Mouse (Mus musculus) kidney, adult 2 months (tissue): ENCODE measurements around the gene Kntc1. TPM values are rescaled to one million over a fixed set of nuclear protein-coding genes. Genes with fewer than 3 reads are reported as not detected.
A peak's percentile ranks its signal among the peaks of the same experiment; 100 is the strongest.

Source experiments
- DNase-seq: peaks from one replicate; pipeline ENCODE4 v3.0.0; 2021
- H3K27ac ChIP-seq: fragments of 200-500 bp; 2 replicates; pipeline ENCODE4 v1.5.1; 2012; ENCODE audit warnings: low read depth, low read length, control low read depth, inconsistent platforms; ENCODE audit not compliant: insufficient read depth
- H3K27me3 ChIP-seq: fragments of 200-500 bp; replicated peaks from 2 replicates; pipeline ENCODE4 v1.6.1; 2012; ENCODE audit warnings: mild to moderate bottlenecking, moderate library complexity, low read length, inconsistent platforms; ENCODE audit not compliant: control insufficient read depth, insufficient read depth
- H3K36me3 ChIP-seq: fragments of 200-500 bp; 2 replicates; pipeline ENCODE4 v1.6.1; 2012; ENCODE audit warnings: mild to moderate bottlenecking, moderate library complexity, low read length, inconsistent platforms; ENCODE audit not compliant: control insufficient read depth, insufficient read depth
- H3K4me1 ChIP-seq: fragments of 200-500 bp; 2 replicates; pipeline ENCODE4 v1.6.1; 2011; ENCODE audit warnings: low read length; ENCODE audit not compliant: control insufficient read depth, insufficient read depth
- H3K4me3 ChIP-seq: fragments of 200-500 bp; 2 replicates; pipeline ENCODE4 v1.5.1; 2011; ENCODE audit warnings: mild to moderate bottlenecking, low read depth, low read length, control low read depth; ENCODE audit not compliant: insufficient read depth
- CTCF ChIP-seq: fragments of 200-500 bp; conservative IDR thresholded peaks from 2 replicates; pipeline ENCODE4 v1.5.1; 2011; ENCODE audit warnings: low read depth, mild to moderate bottlenecking, control low read depth, low read length, moderate library complexity, mixed read lengths; ENCODE audit not compliant: insufficient read depth, insufficient read length
- POLR2A ChIP-seq: fragments of 200-500 bp; IDR thresholded peaks from one replicate; pipeline ENCODE4 v1.6.1; 2011; ENCODE audit warnings: low read depth, low read length, control low read depth
- WGBS: fragments of 180-500 bp; shearing (Covaris S2); methylation state at CpG from one replicate; pipeline ENCODE4 v1.1.7; 2018; 5-methylcytosine and 5-hydroxymethylcytosine counted together
- polyA plus RNA-seq: library from polyadenylated mRNA; depleted of rRNA; stranded (reverse); fragments of >200 nt; gene quantifications from 2 replicates; pipeline ENCODE4 v1.2.3, GENCODE M21; 2012

The Kntc1 gene
- polyA plus RNA-seq, 1 experiment = 0.77 TPM

DNA sequence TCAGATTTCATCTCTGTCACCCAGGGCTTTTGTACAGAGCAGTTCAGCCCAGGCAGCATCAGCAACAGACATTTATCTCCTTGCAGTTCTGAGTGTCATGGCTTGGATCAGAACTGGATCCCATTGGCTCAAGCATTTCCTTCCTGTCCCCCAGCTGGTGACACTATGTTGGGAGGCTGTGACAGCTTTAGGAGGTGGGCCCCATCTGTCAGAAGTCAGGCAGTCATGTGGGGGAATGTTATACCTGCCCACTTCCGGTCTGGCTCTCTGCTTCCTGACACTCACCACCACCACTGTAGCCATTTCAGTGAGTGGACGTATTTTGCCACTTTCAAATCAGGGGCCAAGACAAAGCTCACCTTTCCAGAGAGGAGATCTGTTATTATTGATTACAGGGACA lies 101.9 kb downstream of the Kntc1 start:
- Histone ChIP-seq H3K36me3 (no peaks in the 10 kb centered on the region), H3K27me3 (no peaks in the 10 kb centered on the region), H3K4me1 (no peaks in the 10 kb centered on the region), H3K27ac (peak overlapping the region; percentile 1; the same call in 1 of the 2 replicates), H3K4me3 (no peak overlapping the region)
- no peak for TF ChIP-seq CTCF
- DNase-seq = peak; percentile 54
- WGBS = 41% methylated on average over 2 of the region's 2 CpGs

DNA sequence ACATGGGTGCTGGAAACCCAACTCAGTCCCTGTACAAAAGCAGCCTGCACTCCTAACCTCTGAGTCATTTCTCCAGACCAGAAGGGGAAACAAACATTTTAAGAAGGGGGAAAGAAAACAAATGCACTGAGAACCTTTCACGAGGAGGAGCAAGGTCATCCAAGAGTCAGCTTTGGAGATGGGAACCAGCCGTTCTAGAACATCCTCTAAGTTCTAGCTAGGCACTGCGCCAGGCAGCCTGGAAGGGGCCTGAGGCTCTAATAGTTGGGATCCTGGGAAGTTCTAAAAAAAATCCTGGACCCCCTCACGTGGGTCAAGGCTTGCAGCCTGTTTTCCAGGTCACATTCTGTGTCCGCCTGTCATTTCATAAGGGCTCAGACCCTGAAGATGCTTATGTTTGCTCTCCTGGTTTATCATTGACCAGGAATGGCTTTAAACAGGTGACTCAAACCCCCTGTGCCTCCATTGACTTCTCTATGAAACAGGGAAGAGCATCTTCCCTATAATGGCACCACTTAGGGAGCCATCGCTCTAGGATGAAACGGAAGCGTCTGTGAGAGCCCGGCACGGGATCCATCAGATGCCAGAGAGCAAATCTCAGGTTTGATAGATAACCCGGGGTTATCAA lies 104.5 kb downstream of the Kntc1 start:
- no peak for TF ChIP-seq CTCF
- no peak for TF ChIP-seq POLR2A
- Histone ChIP-seq H3K27me3 (no peaks in the 10 kb centered on the region), H3K27ac (peak overlapping the region; percentile 47), H3K4me3 (no peak overlapping the region), H3K4me1 (no peaks in the 10 kb centered on the region), H3K36me3 (no peaks in the 10 kb centered on the region)
- 78% methylated on average over 11 of the region's 11 CpGs for WGBS
- DNase-seq = peak; percentile 50

DNA sequence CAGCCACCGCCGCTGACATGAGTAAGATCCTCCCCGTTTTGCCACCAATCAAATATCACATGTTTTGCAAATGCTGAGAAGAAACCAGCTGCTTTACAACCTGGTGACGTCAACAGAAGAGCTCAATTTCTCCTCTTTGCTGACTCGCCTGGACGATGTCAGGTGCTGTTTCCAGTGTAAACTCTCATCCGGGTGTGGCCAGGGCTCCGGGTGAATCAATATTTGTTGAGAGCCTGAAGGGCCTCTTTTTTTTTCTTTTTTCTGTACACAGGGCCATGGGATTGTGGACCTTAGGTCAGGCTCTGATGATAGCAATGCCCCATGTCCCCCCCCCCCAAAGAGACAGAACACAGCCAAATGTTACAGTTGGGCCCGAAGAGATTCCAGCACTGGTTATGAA lies 105.0 kb downstream of the Kntc1 start:
- DNase-seq = peak; percentile 15
- H3K4me3 ChIP-seq = no peak overlapping the region
- H3K36me3 ChIP-seq = no peaks in the 10 kb centered on the region
- no peaks in the 10 kb centered on the region for H3K27me3 ChIP-seq
- H3K4me1 ChIP-seq = no peaks in the 10 kb centered on the region
- TF ChIP-seq POLR2A (no peak), CTCF (no peak)
- 69% methylated on average over 9 of the region's 9 CpGs for WGBS
- peak overlapping the region; percentile 47; the same call in 1 of the 2 replicates for H3K27ac ChIP-seq

DNA sequence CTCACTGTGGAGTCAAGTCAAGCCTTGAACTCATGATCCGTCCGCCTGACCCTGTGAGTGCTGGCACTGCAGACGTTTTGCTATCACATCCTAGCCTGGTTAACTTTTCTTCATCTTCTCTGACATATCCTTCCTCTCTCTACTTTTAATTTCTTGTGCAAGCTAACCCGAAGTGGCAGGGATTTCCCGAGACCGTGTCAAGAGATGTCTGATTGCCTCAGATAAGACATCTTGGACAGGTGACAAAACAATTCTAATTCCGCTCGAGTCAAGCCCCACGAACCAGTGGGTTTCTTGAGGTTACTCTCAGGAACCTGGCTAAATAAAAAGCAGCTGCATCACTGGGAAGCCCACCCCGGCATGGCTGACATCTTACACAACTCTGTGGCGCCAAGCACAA lies 109.3 kb downstream of the Kntc1 start:
- Histone ChIP-seq H3K27me3 (no peaks in the 10 kb centered on the region), H3K4me3 (no peak overlapping the region), H3K36me3 (no peaks in the 10 kb centered on the region), H3K4me1 (no peaks in the 10 kb centered on the region), H3K27ac (no peak overlapping the region)
- no peak for TF ChIP-seq CTCF
- no peak for TF ChIP-seq POLR2A
- WGBS = 57% methylated on average over 11 of the region's 11 CpGs
- no peak for DNase-seq

DNA sequence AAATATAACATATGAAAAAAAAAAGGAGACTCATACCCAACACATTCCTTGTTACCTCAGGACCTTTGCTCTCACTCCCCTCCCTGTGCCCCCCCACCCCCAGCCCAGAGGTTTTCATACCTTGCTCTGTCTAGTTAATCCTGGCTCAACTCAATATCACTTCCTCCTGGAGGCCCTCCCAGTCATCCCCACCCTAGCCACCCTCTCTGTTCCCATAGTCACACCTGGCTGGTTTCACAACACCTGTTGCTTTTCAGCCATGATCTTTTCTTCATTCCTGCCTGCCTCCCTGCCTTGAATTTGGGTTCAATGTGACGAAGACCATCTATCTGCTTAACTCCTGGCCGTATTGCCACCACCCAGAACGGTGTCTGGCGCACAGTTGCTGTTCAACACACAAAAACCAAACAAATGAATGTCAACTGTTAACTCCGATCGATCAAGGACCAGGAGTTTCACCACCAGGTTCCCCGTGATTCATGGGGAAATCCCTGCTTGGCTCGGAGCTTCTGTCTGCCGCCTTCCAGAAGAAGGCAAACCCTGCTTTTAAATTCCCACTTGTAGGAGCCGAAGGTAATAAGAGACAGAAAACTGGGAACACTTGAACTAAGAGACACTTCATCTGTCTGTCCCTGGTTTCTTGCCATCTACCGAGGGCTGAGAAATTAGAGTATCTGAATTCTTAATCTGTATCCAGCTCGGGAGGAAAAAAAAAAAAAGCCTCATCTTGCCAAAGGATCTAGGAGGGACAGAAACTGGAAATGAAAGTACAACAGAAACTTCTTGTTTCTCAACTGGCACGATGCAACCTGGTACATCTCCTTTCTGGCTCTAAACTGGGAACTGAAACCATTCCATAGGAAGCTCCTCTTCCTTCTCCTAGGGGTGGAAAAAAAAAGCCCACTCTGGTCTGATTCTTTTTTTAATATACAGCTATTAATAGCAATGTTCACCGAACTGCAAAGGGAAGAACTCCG lies 113.1 kb downstream of the Kntc1 start:
- Histone ChIP-seq H3K36me3 (no peaks in the 10 kb centered on the region), H3K4me3 (no peak overlapping the region; the same call in 1 of the 2 replicates), H3K4me1 (no peaks in the 10 kb centered on the region), H3K27ac (no peak overlapping the region), H3K27me3 (no peaks in the 10 kb centered on the region)
- TF ChIP-seq CTCF = no peak
- no peak for TF ChIP-seq POLR2A
- DNase-seq = peak; percentile 32
- WGBS = 42% methylated on average over 15 of the region's 15 CpGs

DNA sequence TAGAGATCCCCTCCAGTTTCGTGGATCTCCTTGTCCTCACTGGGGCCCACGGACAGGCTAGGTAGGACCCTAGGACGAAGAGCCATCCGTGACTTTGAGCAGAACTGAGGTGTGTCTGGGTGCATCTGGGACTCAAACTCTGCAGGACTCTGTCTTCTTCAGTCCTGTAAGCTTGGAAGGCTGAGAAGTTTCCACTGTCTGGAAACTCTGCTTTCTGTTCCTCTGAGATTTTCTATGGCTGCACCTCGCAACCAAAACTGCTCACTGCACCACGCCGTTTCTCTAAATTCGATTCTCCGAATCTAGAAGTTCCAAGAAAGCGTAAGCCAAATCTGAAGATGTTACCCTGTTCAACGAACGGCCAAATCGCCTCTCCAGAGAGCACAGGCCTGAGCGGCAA lies 114.4 kb downstream of the Kntc1 start:
- Histone ChIP-seq H3K4me3 (no peak overlapping the region), H3K36me3 (no peaks in the 10 kb centered on the region), H3K4me1 (no peaks in the 10 kb centered on the region), H3K27ac (no peak overlapping the region), H3K27me3 (no peaks in the 10 kb centered on the region)
- no peak for TF ChIP-seq POLR2A
- TF ChIP-seq CTCF = no peak
- 93% methylated on average over 14 of the region's 14 CpGs for WGBS
- no peak for DNase-seq

DNA sequence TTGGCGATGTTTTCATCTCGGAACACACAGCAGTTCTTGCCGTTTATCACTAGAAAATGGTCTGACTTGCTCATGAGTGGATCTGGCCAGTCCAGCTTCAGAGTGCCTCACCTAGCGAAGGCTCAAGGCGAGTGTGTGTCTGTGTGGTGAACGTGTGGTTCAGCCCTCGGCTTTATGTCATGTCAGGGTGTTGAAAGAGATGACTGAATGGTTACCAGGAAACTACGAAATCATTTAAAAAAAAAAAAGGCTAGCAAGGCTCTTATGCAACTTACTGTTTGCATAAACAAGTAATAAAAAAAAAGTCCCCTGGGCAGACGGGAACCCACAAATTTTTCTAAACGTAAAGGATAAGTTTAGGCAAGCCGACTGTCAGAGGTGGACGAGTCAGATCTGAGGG lies 115.8 kb downstream of the Kntc1 start, which contains the start of gene Hcar2:
Hcar2 (minus strand) TSS at position 135 of the 400 bp plus-strand sequence.
- Histone ChIP-seq H3K27me3 (no peaks in the 10 kb centered on the region), H3K4me1 (no peaks in the 10 kb centered on the region), H3K4me3 (no peak within 1 kb of the TSS), H3K27ac (no peak within 1 kb of the TSS), H3K36me3 (no peaks in the 10 kb centered on the region)
- TF ChIP-seq CTCF (no peak), POLR2A (no peak)
- WGBS = 62% methylated on average over 12 of the region's 12 CpGs
- no peak for DNase-seq
